Mouse (Mus musculus): ENCODE results near the gene Suv39h2.

Suv39h2 gene

DNA sequence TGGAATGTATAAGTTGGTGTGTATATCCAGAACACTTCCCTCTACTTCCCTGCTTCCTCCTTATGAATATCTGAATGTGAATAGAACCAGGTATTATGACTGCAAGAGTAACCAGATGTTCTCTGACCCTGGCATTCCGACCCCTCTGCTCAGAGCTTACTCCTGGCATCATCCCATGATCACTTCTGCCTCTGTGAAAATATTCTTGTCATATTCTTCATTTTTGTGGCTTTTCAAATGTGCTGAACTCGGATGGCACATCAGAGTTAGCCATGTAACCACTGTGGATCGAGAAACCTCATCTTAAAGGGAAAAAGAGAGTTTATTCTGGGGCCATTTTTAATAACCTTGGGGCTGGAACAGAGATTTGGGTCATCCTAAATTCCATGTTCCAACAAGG lies 52.3 kb downstream of the Suv39h2 start, which contains the start of gene Meig1:
Gene Meig1 (minus strand): TSS at position 101 of the 400 bp plus-strand sequence.
- no peak for DNase-seq (ENCODE audit: low spot score)

GRCm38 (mm10) chr2:3420157-3420556 lies 54.7 kb downstream of the Suv39h2 start:
- no peak for DNase-seq (ENCODE audit: low spot score)

DNA sequence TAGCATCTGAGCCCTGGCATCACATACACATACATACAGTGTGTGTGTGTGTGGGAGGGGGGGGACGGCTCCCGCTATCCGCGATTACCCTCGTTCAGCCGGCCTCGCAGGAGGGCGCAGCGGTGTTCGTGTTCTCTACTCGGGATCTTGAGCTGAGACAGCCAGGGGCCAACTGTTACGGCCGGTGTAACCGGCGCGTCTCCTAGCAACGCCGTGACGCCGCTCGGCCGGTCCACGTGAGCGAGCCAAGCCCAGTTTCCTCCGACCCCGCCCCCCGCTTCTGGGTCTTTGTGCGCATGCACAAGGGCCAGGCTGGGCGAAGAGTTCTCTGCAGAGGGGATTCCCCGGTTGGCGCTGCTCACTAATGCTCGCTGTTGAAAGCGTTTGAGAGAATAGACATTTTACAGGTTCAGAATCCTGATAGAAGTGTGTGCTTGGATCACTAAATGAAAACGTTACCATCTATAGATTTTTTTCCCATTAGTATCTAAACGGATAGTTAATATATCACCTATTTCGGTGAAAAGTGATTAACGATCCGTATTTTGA lies 55.9 kb downstream of the Suv39h2 start:
- DNase-seq (ENCODE audit: low spot score): peak; percentile 91

- no peak for DNase-seq (ENCODE audit: low spot score)
Observed at GRCm38 (mm10) chr2:3415676-3416075, 59.2 kb downstream of the Suv39h2 start.

- no peak for DNase-seq (ENCODE audit: low spot score)
Observed at GRCm38 (mm10) chr2:3414241-3414640, 60.6 kb downstream of the Suv39h2 start.

GRCm38 (mm10) chr2:3407756-3408155 lies 67.1 kb downstream of the Suv39h2 start:
- no peak for DNase-seq (ENCODE audit: low spot score)

DNA sequence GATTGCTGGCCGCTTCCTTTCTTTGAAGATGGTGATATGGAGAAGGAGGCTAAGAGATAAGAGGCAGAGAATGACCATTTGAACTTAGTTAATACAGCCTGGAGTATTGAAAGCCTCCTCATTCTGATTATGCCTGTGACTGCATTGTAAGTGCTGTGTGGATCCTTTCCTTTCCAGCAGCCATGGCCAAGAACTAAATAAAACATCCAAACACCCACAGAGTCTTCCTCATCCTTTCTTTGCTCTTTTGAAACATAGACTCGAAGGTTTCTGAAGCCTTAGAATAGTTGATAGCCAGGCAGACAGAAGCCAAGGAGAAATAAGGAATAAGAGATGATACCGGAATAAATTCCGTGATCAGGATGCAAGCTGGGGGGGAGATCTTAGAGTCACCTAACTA lies 68.8 kb downstream of the Suv39h2 start:
- no peak for DNase-seq (ENCODE audit: low spot score)

All from ovary, adult 18-20 months (tissue).